Mouse (Mus musculus) forebrain, embryonic 14.5 days (tissue): ENCODE measurements around the gene Cftr. TPM values are rescaled to one million over a fixed set of nuclear protein-coding genes. Genes with fewer than 3 reads are reported as not detected.

Experiments
- ATAC-seq: fragments of 200-750 bp; cut with Nextera tagmentation; 2 replicates; pipeline ENCODE4 v1.8.0; 2017; ENCODE audit warnings: mild to moderate bottlenecking, moderate library complexity
- DNase-seq: peaks from one replicate; pipeline ENCODE4 v3.0.0-alpha.2; 2015; ENCODE audit warnings: low spot score
- H3K27ac ChIP-seq: fragments of 300-500 bp; sonication (generic); 2 replicates; pipeline ENCODE4 v1.5.1; 2014; ENCODE audit warnings: low read depth, mild to moderate bottlenecking, control low read depth, low read length, moderate library complexity
- H3K27me3 ChIP-seq: fragments of 300-500 bp; sonication (generic); replicated peaks from 2 replicates; pipeline ENCODE4 v1.6.1; 2014; ENCODE audit warnings: low read length, control low read depth, mixed read lengths; ENCODE audit not compliant: control insufficient read depth, insufficient read depth
- H3K36me3 ChIP-seq: fragments of 300-500 bp; sonication (generic); 2 replicates; pipeline ENCODE4 v1.6.1; 2014; ENCODE audit warnings: low read length, control low read depth; ENCODE audit not compliant: control insufficient read depth, insufficient read depth
- H3K4me1 ChIP-seq: fragments of 300-500 bp; sonication (generic); 2 replicates; pipeline ENCODE4 v1.6.1; 2014; ENCODE audit warnings: antibody characterized with exemption, low read length, control low read depth; ENCODE audit not compliant: control insufficient read depth, insufficient read depth
- H3K4me2 ChIP-seq: fragments of 300-500 bp; sonication (generic); 2 replicates; pipeline ENCODE4 v1.6.1; 2014; ENCODE audit warnings: mild to moderate bottlenecking, control low read depth, low read length
- H3K4me3 ChIP-seq: fragments of 300-500 bp; sonication (generic); 2 replicates; pipeline ENCODE4 v1.5.1; 2014; ENCODE audit warnings: low read depth, low read length, control low read depth
- H3K9ac ChIP-seq: fragments of 300-500 bp; sonication (generic); 2 replicates; pipeline ENCODE4 v1.6.1; 2014; ENCODE audit warnings: mild to moderate bottlenecking, low read length, control low read depth, moderate library complexity
- H3K9me3 ChIP-seq: fragments of 300-500 bp; sonication (generic); replicated peaks from 2 replicates; pipeline ENCODE4 v1.6.1; 2016; ENCODE audit warnings: low read length, control low read depth, mixed read lengths; ENCODE audit not compliant: control insufficient read depth
- WGBS: fragments of 180-500 bp; shearing (Covaris S2); extraction: QIAGEN DNeasy Blood & Tissue Kit; methylation state at CpG from one replicate; pipeline ENCODE4 v1.1.7; 2014; 5-methylcytosine and 5-hydroxymethylcytosine counted together
- polyA plus RNA-seq: library from polyadenylated mRNA; unstranded; fragments of >200 nt; fragmentation: Nextera tagmentation; extraction: Ambion mirVana; gene quantifications from 2 replicates; pipeline ENCODE4 v1.2.1, GENCODE M21; 2014

Gene Cftr
- polyA plus RNA-seq, 1 experiment from 2014 or later, result 0.06 TPM

DNA sequence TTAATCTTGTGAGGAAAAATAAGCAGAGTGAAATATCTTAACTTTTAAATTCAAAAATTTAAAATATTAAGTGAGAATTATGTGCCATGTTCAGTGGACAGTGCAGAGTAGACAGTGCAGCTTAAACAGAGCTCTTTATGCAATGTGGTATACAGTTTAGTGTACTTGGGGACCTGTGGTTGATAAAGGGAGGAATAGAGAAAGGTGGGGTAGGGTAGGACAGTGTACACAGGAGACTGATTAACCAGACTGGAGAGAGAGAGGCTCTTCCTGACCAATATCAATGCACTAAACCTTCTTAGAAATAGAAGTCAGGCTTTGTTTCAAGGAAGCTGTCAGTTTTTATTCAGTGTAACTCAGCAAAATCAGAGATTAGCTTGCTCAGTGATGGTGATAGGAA lies 12.4 kb downstream of the Cftr start:
- no peak for ATAC-seq
- Histone ChIP-seq H3K9ac (no peak overlapping the region), H3K4me3 (no peak overlapping the region)

DNA sequence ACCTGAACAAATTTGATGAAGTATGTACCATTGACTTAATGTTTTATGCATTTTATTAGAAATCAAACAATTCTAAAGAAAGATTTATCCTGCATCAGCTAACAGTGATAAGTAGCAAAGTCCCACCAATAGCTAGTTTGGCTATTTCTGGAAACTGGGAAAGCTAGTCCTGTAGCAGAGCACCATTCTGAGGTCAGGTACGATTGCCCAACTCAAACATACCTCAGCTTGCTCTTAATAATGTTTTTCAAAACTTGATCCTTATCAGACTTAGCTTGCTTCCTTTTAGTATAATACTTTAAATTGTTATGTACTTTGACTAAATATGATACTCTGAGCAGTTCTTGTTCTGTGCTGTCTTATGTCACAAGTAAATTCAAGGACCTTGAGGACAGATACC lies 50.2 kb downstream of the Cftr start:
- Histone ChIP-seq H3K4me3 (no peak overlapping the region), H3K4me2 (no peak overlapping the region), H3K9me3 (no peaks in the 10 kb centered on the region), H3K27ac (no peak overlapping the region), H3K4me1 (no peaks in the 10 kb centered on the region), H3K36me3 (no peaks in the 10 kb centered on the region), H3K9ac (no peak overlapping the region), H3K27me3 (no peaks in the 10 kb centered on the region)
- no peak for DNase-seq
- ATAC-seq, result no peak
- 86% methylated on average over 1 of the region's 1 CpGs for WGBS

More for the DNA sequence above, 12.4 kb downstream of the Cftr start:
- H3K4me2 ChIP-seq, result no peak overlapping the region
- no peaks in the 10 kb centered on the region for H3K4me1 ChIP-seq
- H3K36me3 ChIP-seq, result no peaks in the 10 kb centered on the region
- DNase-seq, result no peak
- H3K27me3 ChIP-seq, result no peaks in the 10 kb centered on the region
- no peak overlapping the region for H3K27ac ChIP-seq
- H3K9me3 ChIP-seq, result no peaks in the 10 kb centered on the region

DNA sequence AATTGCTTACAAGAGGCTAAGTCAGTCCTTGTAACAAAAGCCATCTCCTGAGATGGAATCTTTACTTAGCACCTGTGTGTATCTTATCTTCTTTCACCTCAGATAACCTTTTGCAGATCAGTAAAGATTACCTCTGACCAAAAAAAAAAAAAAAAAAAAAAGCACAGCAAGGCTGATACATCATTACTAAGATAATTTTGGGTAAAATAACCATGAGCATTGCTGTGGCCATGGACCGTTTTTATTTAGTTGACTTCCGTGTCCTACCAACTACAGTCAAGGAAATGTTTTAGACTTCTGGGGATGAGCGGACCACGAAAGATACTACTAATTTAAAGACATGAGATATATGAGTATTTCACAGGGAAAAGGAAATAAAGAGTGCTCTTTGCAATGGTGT lies 52.7 kb downstream of the Cftr start:
- WGBS, result 96% methylated on average over 4 of the region's 4 CpGs
- Histone ChIP-seq H3K4me1 (no peaks in the 10 kb centered on the region), H3K9me3 (no peaks in the 10 kb centered on the region), H3K4me3 (no peak overlapping the region), H3K27ac (no peak overlapping the region), H3K27me3 (no peaks in the 10 kb centered on the region), H3K9ac (no peak overlapping the region), H3K4me2 (no peak overlapping the region), H3K36me3 (no peaks in the 10 kb centered on the region)
- DNase-seq, result no peak
- ATAC-seq, result no peak

DNA sequence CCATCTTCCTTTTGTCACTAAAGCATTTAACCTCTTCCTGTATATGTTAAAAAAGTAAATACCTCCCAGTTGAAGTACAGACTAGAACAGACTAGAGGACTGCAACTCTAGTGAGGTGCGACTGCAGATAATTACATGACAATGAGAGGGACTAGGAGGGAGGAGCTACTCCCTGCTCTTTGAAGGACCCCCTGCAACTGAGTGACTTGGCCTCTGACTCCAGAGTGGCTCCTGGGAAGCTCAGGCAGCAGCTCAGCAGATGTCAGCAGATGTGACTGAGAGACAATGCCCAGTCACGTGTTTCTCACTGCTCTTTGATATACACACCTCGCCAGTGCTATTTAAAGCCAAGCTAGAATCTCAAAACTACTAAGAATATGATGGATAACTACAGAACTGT lies 54.7 kb downstream of the Cftr start:
- no peak for ATAC-seq
- no peaks in the 10 kb centered on the region for H3K36me3 ChIP-seq
- H3K4me3 ChIP-seq, result no peak overlapping the region
- no peak overlapping the region for H3K4me2 ChIP-seq
- no peaks in the 10 kb centered on the region for H3K27me3 ChIP-seq
- H3K27ac ChIP-seq, result no peak overlapping the region
- H3K9me3 ChIP-seq, result no peaks in the 10 kb centered on the region
- no peak for DNase-seq
- H3K9ac ChIP-seq, result no peak overlapping the region
- H3K4me1 ChIP-seq, result no peaks in the 10 kb centered on the region
- WGBS, result 8% methylated on average over 3 of the region's 3 CpGs

DNA sequence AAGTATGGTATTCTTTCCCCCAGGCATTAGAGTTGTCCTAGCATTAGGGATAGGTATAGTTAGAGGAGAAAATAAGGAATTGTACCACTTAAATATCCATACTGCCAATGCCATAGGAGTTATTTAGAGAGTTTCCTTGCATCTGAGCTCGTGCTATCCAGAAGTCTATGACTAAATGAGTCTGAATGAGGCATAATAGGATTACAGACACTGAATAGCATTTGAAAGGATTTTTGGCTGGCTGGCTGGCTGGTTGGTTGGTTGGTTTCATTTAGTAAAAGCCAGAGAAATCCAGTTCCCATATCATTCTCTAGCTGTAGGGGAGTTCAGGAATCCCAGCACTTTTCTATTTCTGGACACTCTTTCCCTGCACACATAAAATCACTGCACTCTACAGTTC lies 76.0 kb downstream of the Cftr start:
- H3K9ac ChIP-seq, result no peak overlapping the region
- no peaks in the 10 kb centered on the region for H3K4me1 ChIP-seq
- H3K27ac ChIP-seq, result no peak overlapping the region
- ATAC-seq (no peak), DNase-seq (peak; percentile 21)
- H3K9me3 ChIP-seq, result no peaks in the 10 kb centered on the region
- WGBS, result 12% methylated on average over 1 of the region's 1 CpGs
- no peaks in the 10 kb centered on the region for H3K36me3 ChIP-seq
- H3K4me3 ChIP-seq, result no peak overlapping the region
- no peak overlapping the region for H3K4me2 ChIP-seq
- no peaks in the 10 kb centered on the region for H3K27me3 ChIP-seq

DNA sequence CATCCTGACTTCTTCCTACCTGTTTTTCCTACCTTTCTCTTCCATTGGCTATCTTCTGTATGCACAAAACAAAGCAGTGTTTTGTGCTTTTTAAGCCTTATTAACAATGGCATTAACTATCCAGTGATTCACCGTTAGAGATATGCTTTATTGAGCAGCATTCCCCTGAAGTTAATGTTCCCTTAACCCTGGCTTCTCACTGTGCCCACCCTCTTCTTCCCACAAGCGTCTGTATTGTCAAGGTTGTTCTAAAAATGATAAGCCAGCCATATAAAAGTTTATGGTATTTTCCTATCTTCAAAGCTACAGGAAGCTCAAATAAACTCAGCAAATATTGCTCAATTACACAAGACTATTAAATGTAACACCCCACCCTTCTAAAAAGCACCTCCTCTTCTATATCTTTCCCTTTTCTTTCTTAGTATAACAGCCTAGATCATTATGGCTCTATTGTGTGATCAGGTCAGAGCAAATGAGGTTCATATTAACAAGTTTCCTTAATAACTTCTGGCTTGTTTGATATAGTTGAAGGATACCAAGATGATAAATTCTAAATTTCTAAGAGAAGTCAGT lies 77.5 kb downstream of the Cftr start:
- DNase-seq (no peak), ATAC-seq (no peak)
- Histone ChIP-seq H3K27me3 (no peaks in the 10 kb centered on the region), H3K36me3 (no peaks in the 10 kb centered on the region), H3K9me3 (no peaks in the 10 kb centered on the region), H3K4me3 (no peak overlapping the region), H3K27ac (no peak overlapping the region), H3K4me2 (no peak overlapping the region), H3K4me1 (no peaks in the 10 kb centered on the region), H3K9ac (no peak overlapping the region)
- 52% methylated on average over 2 of the region's 2 CpGs for WGBS

DNA sequence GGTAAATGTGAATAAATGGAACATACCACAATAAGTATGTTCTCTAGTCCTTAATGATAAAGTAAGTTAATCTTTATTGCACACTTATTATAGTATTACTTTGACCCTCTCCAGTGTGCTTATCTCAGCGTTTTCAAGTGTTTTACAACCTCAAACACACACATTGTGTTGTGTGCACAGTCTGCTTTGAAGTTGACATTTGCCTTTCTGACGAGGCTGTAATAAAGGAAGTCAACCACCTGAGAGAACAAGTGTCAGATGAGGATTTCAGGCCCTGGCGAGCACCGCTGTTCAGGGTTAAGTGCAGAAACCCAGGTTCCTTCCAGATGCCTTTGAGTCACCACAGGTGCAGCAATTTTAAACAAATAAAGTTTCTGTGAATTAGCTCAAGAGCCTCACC lies 78.0 kb downstream of the Cftr start:
- 49% methylated on average over 4 of the region's 4 CpGs for WGBS

DNA sequence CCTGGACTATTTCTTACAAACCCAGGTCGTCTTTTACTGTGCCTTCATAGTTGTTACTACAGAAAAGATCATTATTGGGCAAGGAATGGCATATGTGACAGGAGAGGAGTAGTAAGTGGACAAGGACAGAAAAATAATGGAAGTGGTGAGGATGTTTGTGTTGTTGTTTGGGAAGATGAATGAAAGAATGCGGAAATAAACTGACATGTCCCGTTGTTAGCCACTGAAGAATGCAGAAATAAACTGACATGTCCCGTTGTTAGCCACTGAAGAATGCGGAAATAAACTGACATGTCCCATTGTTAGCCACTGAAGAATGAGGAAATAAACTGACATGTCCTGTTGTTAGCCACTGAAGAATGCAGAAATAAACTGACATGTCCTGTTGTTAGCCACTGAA lies 84.1 kb downstream of the Cftr start:
- DNase-seq, result no peak
- H3K4me2 ChIP-seq, result no peak overlapping the region
- no peak overlapping the region for H3K27ac ChIP-seq

More for the DNA sequence above, 78.0 kb downstream of the Cftr start:
- H3K27me3 ChIP-seq, result no peaks in the 10 kb centered on the region
- no peaks in the 10 kb centered on the region for H3K36me3 ChIP-seq
- DNase-seq (no peak), ATAC-seq (no peak)
- no peak overlapping the region for H3K9ac ChIP-seq
- no peak overlapping the region for H3K27ac ChIP-seq
- H3K9me3 ChIP-seq, result no peaks in the 10 kb centered on the region
- no peak overlapping the region for H3K4me2 ChIP-seq
- no peaks in the 10 kb centered on the region for H3K4me1 ChIP-seq
- no peak overlapping the region for H3K4me3 ChIP-seq

DNA sequence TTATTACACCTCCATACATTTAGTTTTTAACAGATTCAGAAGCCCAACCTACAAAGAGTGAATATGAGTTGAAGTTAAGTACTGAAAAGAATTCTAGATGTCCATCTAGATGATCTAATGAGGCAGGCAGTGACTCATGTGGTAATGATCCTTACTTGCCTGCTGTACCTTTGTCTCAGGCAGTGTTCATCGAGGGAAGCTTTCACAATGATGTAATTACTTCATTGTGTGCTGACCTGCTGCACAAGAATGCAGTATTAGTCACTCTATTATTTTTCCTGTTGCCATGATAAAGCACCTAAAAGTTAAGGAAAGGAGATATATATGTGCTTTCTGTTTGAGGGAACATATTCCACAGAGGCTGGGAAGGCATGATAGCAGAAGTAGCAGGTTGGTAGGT lies 100.5 kb downstream of the Cftr start:
- Histone ChIP-seq H3K27me3 (no peaks in the 10 kb centered on the region), H3K9ac (no peak overlapping the region), H3K27ac (no peak overlapping the region), H3K9me3 (no peaks in the 10 kb centered on the region), H3K4me2 (no peak overlapping the region), H3K36me3 (no peaks in the 10 kb centered on the region), H3K4me1 (no peaks in the 10 kb centered on the region), H3K4me3 (no peak overlapping the region)
- no peak for ATAC-seq
- no peak for DNase-seq
- 5% methylated on average over 1 of the region's 1 CpGs for WGBS

More for the DNA sequence above, 84.1 kb downstream of the Cftr start:
- H3K36me3 ChIP-seq, result no peaks in the 10 kb centered on the region
- no peaks in the 10 kb centered on the region for H3K4me1 ChIP-seq
- no peaks in the 10 kb centered on the region for H3K9me3 ChIP-seq
- no peak for ATAC-seq
- 38% methylated on average over 5 of the region's 5 CpGs for WGBS
- no peak overlapping the region for H3K4me3 ChIP-seq
- H3K27me3 ChIP-seq, result no peaks in the 10 kb centered on the region
- no peak overlapping the region for H3K9ac ChIP-seq
